Mouse (Mus musculus): ENCODE results near the gene Rab3ip.

DNA sequence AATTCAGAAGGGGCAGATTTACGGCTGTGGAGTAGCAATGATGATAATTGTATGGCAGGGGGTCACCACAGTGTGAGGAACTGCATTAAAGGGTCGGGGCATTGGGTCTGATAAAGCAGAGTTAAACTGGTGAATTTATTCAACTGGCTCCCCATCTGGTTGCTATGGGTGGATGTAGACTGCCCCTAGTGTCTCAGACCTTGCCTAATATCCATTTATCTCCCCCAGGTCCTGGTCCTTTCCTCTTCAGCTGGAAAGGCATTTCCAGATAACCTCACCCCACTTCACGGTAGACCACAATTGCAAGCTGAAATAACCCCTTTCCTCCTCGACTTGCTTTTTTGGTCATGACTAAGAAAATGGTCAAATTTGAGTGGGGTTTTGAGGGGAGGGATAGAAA lies 26.9 kb upstream of the Rab3ip start:
- TF ChIP-seq E2F4 (IDR thresholded peaks at IDR 0.05; ENCODE audit: borderline replicate concordance, low read depth, low read length) (no peak), CTCF (IDR thresholded peaks at IDR 0.05 in 2 of 3, conservative IDR thresholded peaks at IDR 0.05 in 1 of 3; ENCODE audit: control insufficient read depth in 1 of 3, insufficient read depth in 1 of 3, low read depth in 2 of 3, low read length in 3 of 3, poor library complexity in 1 of 3, severe bottlenecking in 1 of 3) (no peak), ZNF384 (IDR thresholded peaks at IDR 0.05; ENCODE audit: low read depth, low read length) (no peak), UBTF (IDR thresholded peaks at IDR 0.05; ENCODE audit: borderline replicate concordance, insufficient read depth, low read depth, low read length) (no peak), TAL1 (IDR thresholded peaks at IDR 0.05; ENCODE audit: low read length) (no peak), TCF12 (IDR thresholded peaks at IDR 0.05; ENCODE audit: low read depth, low read length) (no peak), RAD21 (IDR thresholded peaks at IDR 0.05; ENCODE audit: low read depth, low read length) (no peak), NELFE (IDR thresholded peaks at IDR 0.05; ENCODE audit: low read depth, low read length) (no peak), GATA1 (IDR thresholded peaks at IDR 0.05; ENCODE audit: low read depth, low read length) (no peak)
